Comparison of ENCODE assay signal across 19 mouse cellular contexts in genomic region chr6:94944196-94944595, GRCm38 (mm10).
DNase-seq lines count a peak whose midpoint lies in the region; ATAC-seq and TF ChIP-seq lines count a peak whose summit lies in the region.
"Had no signal": no experiment of that assay in that cellular context is flagged by ENCODE, and none has a peak within 500 bp of the region (broad histone marks: within the 10 kb centered on the region; RNA-seq: fewer than 3 reads in every experiment).

No protein-coding gene starts in this region.

- intact Hi-C loops in gastrocnemius, adult 2 months (cut with DNase I): no loop called here

- WGBS in liver, embryonic 12.5 days (ENCODE audit: insufficient replicate concordance): 44% methylated on average over 4 of the region's 4 CpGs
- 26% methylated on average over 4 of the region's 4 CpGs for WGBS in stomach, embryonic 16.5 days
- WGBS in thymus, adult 2 months: 86% methylated on average over 4 of the region's 4 CpGs

- DNase-seq in gastrocnemius, postnatal 25 days: peak; percentile 10
- no peak for DNase-seq in gastrocnemius, adult 2 months
- DNase-seq in liver: peak; percentile 12
- DNase-seq in embryo, embryonic 11.5 days (ENCODE audit: low read depth, low spot score): peak; percentile 37
- DNase-seq in thymus, adult 2 months: no peak
- DNase-seq: cerebellum, adult 11-12 months; kidney, adult 9 months; liver, embryonic 13.5 days; lung, postnatal 10 days; right cerebral cortex, postnatal 25 days; thymus, postnatal 36 days had no signal

- H3K27ac ChIP-seq in gastrocnemius, adult 2 months: no peak overlapping the region
- H3K27ac ChIP-seq in liver, embryonic 12.5 days: no peak overlapping the region
- H3K27ac ChIP-seq in stomach, embryonic 16.5 days (ENCODE audit: low read length): no peak overlapping the region
- no peak overlapping the region for H3K27ac ChIP-seq in thymus, adult 2 months (ENCODE audit: control insufficient read depth, insufficient read depth, low read length)
- H3K27ac ChIP-seq: forebrain, embryonic 10.5 days; heart, embryonic 13.5 days; liver, embryonic 13.5 days had no signal

- no peak for TF ChIP-seq POLR2A in thymus, adult 2 months (IDR thresholded peaks at IDR 0.05; ENCODE audit: control insufficient read depth, extremely low read depth, insufficient read depth, low read length, poor library complexity)

- H3K4me3 ChIP-seq in gastrocnemius, adult 2 months: no peak overlapping the region
- H3K4me3 ChIP-seq in liver, embryonic 12.5 days: no peak overlapping the region
- H3K4me3 ChIP-seq in stomach, embryonic 16.5 days (replicated peaks; ENCODE audit: low read length): no peak overlapping the region
- no peak overlapping the region for H3K4me3 ChIP-seq in thymus, adult 2 months (ENCODE audit: control insufficient read depth, insufficient read depth, low read length)
- H3K4me3 ChIP-seq: forebrain, embryonic 10.5 days; heart, embryonic 13.5 days; liver, embryonic 13.5 days; myocyte had no signal

- no peak overlapping the region for H3K4me2 ChIP-seq in liver, embryonic 12.5 days
- H3K4me2 ChIP-seq in stomach, embryonic 16.5 days (ENCODE audit: low read depth, low read length): no peak overlapping the region
- H3K4me2 ChIP-seq: heart, embryonic 13.5 days; liver, embryonic 13.5 days; midbrain, embryonic 11.5 days had no signal

- no peaks in the 10 kb centered on the region for H3K4me1 ChIP-seq in liver, embryonic 12.5 days
- peaks cover 12% of the 10 kb centered on the region for H3K4me1 ChIP-seq in stomach, embryonic 16.5 days (ENCODE audit: control insufficient read depth, insufficient read depth, low read length)
- H3K4me1 ChIP-seq in thymus, adult 2 months (replicated peaks; ENCODE audit: control insufficient read depth, insufficient read depth, low read length): no peaks in the 10 kb centered on the region
- H3K4me1 ChIP-seq: forebrain, embryonic 10.5 days; liver, embryonic 13.5 days had no signal

- no peak for ATAC-seq in liver, embryonic 12.5 days
- peak; percentile 65; the same call in 1 of the 2 replicates for ATAC-seq in stomach, embryonic 16.5 days (ENCODE audit: insufficient read depth, low FRiP score)
- no peak for ATAC-seq in cerebellum, adult (ENCODE audit: insufficient number of reproducible peaks, low FRiP score, low TSS enrichment)
- ATAC-seq: activated CD4-positive, CD25-positive, alpha-beta regulatory T cell, adult 4 months had no signal

- no peak for TF ChIP-seq CTCF in gastrocnemius, adult 2 months (IDR thresholded peaks at IDR 0.05)
- TF ChIP-seq CTCF in thymus, adult 2 months (IDR thresholded peaks at IDR 0.05; ENCODE audit: borderline replicate concordance, control insufficient read depth, extremely low read depth, insufficient read depth, low read length, poor library complexity): no peak

- H3K9me3 ChIP-seq in liver, embryonic 12.5 days (replicated peaks): no peaks in the 10 kb centered on the region
- no peaks in the 10 kb centered on the region for H3K9me3 ChIP-seq in stomach, embryonic 16.5 days (replicated peaks; ENCODE audit: control insufficient read depth, low read length)
- H3K9me3 ChIP-seq: forebrain, embryonic 10.5 days; heart, embryonic 13.5 days; liver, embryonic 13.5 days had no signal

- no peak overlapping the region for H3K9ac ChIP-seq in liver, embryonic 12.5 days
- no peak overlapping the region for H3K9ac ChIP-seq in stomach, embryonic 16.5 days (ENCODE audit: low read length)
- H3K9ac ChIP-seq: heart, embryonic 13.5 days; liver, embryonic 13.5 days had no signal

- no peaks in the 10 kb centered on the region for H3K36me3 ChIP-seq in liver, embryonic 12.5 days
- H3K36me3 ChIP-seq in stomach, embryonic 16.5 days (ENCODE audit: control insufficient read depth, insufficient read depth, low read length): no peaks in the 10 kb centered on the region
- H3K36me3 ChIP-seq in thymus, adult 2 months (ENCODE audit: control insufficient read depth, insufficient read depth, low read length): no peaks in the 10 kb centered on the region
- H3K36me3 ChIP-seq: forebrain, embryonic 10.5 days; heart, embryonic 13.5 days; liver, embryonic 13.5 days had no signal

- H3K27me3 ChIP-seq in liver, embryonic 12.5 days (replicated peaks): no peaks in the 10 kb centered on the region
- H3K27me3 ChIP-seq in stomach, embryonic 16.5 days (ENCODE audit: control insufficient read depth, insufficient read depth, low read length): no peaks in the 10 kb centered on the region
- H3K27me3 ChIP-seq in thymus, adult 2 months (ENCODE audit: control insufficient read depth, insufficient read depth, low read length): no peaks in the 10 kb centered on the region
- H3K27me3 ChIP-seq: heart, embryonic 13.5 days; liver, embryonic 13.5 days had no signal

Comparison
In these comparisons a context has a peak if more than half of its experiments do, and no peak if none do; other contexts are left out.
1. DNase-seq: peak in gastrocnemius, postnatal 25 days (single experiment), liver (single experiment) and embryo, embryonic 11.5 days (single experiment); none in gastrocnemius, adult 2 months (single experiment) and thymus, adult 2 months (single experiment).